In genomic region chr4:134659354-134660301, GRCm38 (mm10) we compare ENCODE assay signal across 8 mouse cellular contexts. TPM values are rescaled to one million over a fixed set of nuclear protein-coding genes. Genes with fewer than 3 reads are reported as not detected.
DNase-seq lines count a peak whose midpoint lies in the region; ATAC-seq and TF ChIP-seq lines count a peak whose summit lies in the region.

No protein-coding gene starts in this region.

- no peak overlapping the region for H3K4me3 ChIP-seq in cerebellum, adult 2 months (replicated peaks; ENCODE audit: insufficient read depth, low read depth, low read length)
- no peak overlapping the region for H3K4me3 ChIP-seq in lung, postnatal 0 days (ENCODE audit: low read depth, low read length)
- H3K4me3 ChIP-seq in limb, embryonic 13.5 days: peak overlapping the region; percentile 29

- H3K27ac ChIP-seq in cerebellum, adult 2 months (ENCODE audit: insufficient read depth, low read length): no peak overlapping the region
- H3K27ac ChIP-seq in lung, postnatal 0 days (ENCODE audit: low read length): no peak overlapping the region
- peak overlapping the region; percentile 39; the same call in 1 of the 2 replicates for H3K27ac ChIP-seq in limb, embryonic 13.5 days

- no peak for ATAC-seq in lung, postnatal 0 days
- ATAC-seq in limb, embryonic 13.5 days (ENCODE audit: low FRiP score, low read depth): peak; percentile 70; the same call in 1 of the 2 replicates

- H3K9ac ChIP-seq in lung, postnatal 0 days (replicated peaks; ENCODE audit: low read depth): no peak overlapping the region
- peak overlapping the region; percentile 40; the same call in 1 of the 2 replicates for H3K9ac ChIP-seq in limb, embryonic 13.5 days

- no peaks in the 10 kb centered on the region for H3K36me3 ChIP-seq in lung, postnatal 0 days (ENCODE audit: insufficient read depth, low read length)
- H3K36me3 ChIP-seq in limb, embryonic 13.5 days: no peaks in the 10 kb centered on the region

- no peak for TF ChIP-seq EP300 in lung, postnatal 0 days (IDR thresholded peaks at IDR 0.05)

- 45% methylated on average over 27 of the region's 27 CpGs for WGBS in cerebellum, adult 2 months
- WGBS in lung, postnatal 0 days: 25% methylated on average over 27 of the region's 27 CpGs
- 8% methylated on average over 27 of the region's 27 CpGs for WGBS in limb, embryonic 13.5 days

- no peak for TF ChIP-seq POLR2A in cerebellum, adult 2 months (IDR thresholded peaks at IDR 0.05; ENCODE audit: borderline replicate concordance, insufficient read depth, low read length)

- no peak overlapping the region for H3K4me2 ChIP-seq in lung, postnatal 0 days (replicated peaks; ENCODE audit: low read depth, low read length)
- peak overlapping the region; percentile 62 for H3K4me2 ChIP-seq in limb, embryonic 13.5 days (replicated peaks)

- no peaks in the 10 kb centered on the region for H3K9me3 ChIP-seq in lung, postnatal 0 days (ENCODE audit: low read length)
- no peaks in the 10 kb centered on the region for H3K9me3 ChIP-seq in limb, embryonic 13.5 days

- no peak for TF ChIP-seq CTCF in cerebellum, adult 2 months (IDR thresholded peaks at IDR 0.05; ENCODE audit: borderline replicate concordance, insufficient read depth, low read depth, low read length)
- peak; percentile 19 for TF ChIP-seq CTCF in lung, postnatal 0 days (IDR thresholded peaks at IDR 0.05)

- H3K27me3 ChIP-seq in cerebellum, adult 2 months (ENCODE audit: control insufficient read depth, insufficient read depth, low read length): no peaks in the 10 kb centered on the region
- H3K27me3 ChIP-seq in lung, postnatal 0 days (replicated peaks; ENCODE audit: insufficient read depth, low read length): 0 out of 2 replicates have a peak, but pooled peaks cover 5% of the 10 kb centered on the region
- peaks cover 13% of the 10 kb centered on the region for H3K27me3 ChIP-seq in limb, embryonic 13.5 days

- intact Hi-C loops in left cerebral cortex, postnatal 4 days (cut with DNase I): no loop called here

- peak; percentile 22 to 44 for DNase-seq in cerebellum, adult 2 months
- DNase-seq in cerebellum, postnatal 36 days: no peak
- DNase-seq in lung, postnatal 0 days (ENCODE audit: low spot score): no peak
- DNase-seq in lung, postnatal 14 days: no peak
- peak; percentile 21 for DNase-seq in yolk sac, embryonic 10.5 days (ENCODE audit: low spot score)
- DNase-seq in left cerebral cortex, postnatal 4 days: no peak
- DNase-seq in urinary bladder, postnatal 25 days (ENCODE audit: low spot score): no peak

- H3K4me1 ChIP-seq in cerebellum, adult 2 months (ENCODE audit: control insufficient read depth, insufficient read depth, low read length): peaks cover 66% of the 10 kb centered on the region
- no peaks in the 10 kb centered on the region for H3K4me1 ChIP-seq in lung, postnatal 0 days (ENCODE audit: insufficient read depth, low read depth, low read length)
- peaks cover 52% of the 10 kb centered on the region for H3K4me1 ChIP-seq in limb, embryonic 13.5 days

RNA-seq across cellular contexts. Expression of gene Man1c1, which starts 44.5 kb away (rescaled TPM):
- 30.1 and 36.3 TPM in 2 replicates for polyA plus RNA-seq in cerebellum, adult 2 months (2012; rRNA removed)
- polyA plus RNA-seq in lung, postnatal 0 days (2015; fragmentation: Nextera tagmentation; extraction: Ambion mirVana): 2.9 and 3.0 TPM in 2 replicates
- 2.9 and 3.5 TPM in 2 replicates for polyA plus RNA-seq in limb, embryonic 13.5 days (2015; fragmentation: Nextera tagmentation; extraction: Ambion mirVana)
- 10 to 100 TPM; 12.2 to 13.7 TPM for total RNA-seq in left cerebral cortex, postnatal 4 days (2021)

Comparison
In these comparisons a context has a peak if more than half of its experiments do, and no peak if none do; other contexts are left out.
1. DNase-seq: peak in cerebellum, adult 2 months (2 of 2) and yolk sac, embryonic 10.5 days (single experiment); none in cerebellum, postnatal 36 days (0 of 2), lung, postnatal 0 days (single experiment), lung, postnatal 14 days (single experiment), left cerebral cortex, postnatal 4 days (single experiment) and urinary bladder, postnatal 25 days (single experiment).